Mouse (Mus musculus) limb, embryonic 12.5 days (tissue): ENCODE data around the gene Ldlr. TPM values are rescaled to one million over a fixed set of nuclear protein-coding genes. Genes with fewer than 3 reads are reported as not detected.

ENCODE experiments used
- ATAC-seq: fragments of 200-750 bp; cut with Nextera tagmentation; 2 replicates; pipeline ENCODE4 v1.8.0; 2017; ENCODE audit warnings: low read depth, moderate TSS enrichment; ENCODE audit not compliant: insufficient number of reproducible peaks, insufficient read depth, low FRiP score, low TSS enrichment
- H3K27ac ChIP-seq: fragments of 300-500 bp; sonication (generic); 2 replicates; pipeline ENCODE4 v1.5.1; 2016; ENCODE audit warnings: mild to moderate bottlenecking, moderate library complexity
- H3K27me3 ChIP-seq: fragments of 300-500 bp; sonication (generic); 2 replicates; pipeline ENCODE4 v1.6.1; 2016; ENCODE audit warnings: mild to moderate bottlenecking, moderate library complexity
- H3K36me3 ChIP-seq: fragments of 300-500 bp; sonication (generic); 2 replicates; pipeline ENCODE4 v1.6.1; 2016; ENCODE audit warnings: mild to moderate bottlenecking, moderate library complexity
- H3K4me1 ChIP-seq: fragments of 300-500 bp; sonication (generic); replicated peaks from 2 replicates; pipeline ENCODE4 v1.6.1; 2016
- H3K4me2 ChIP-seq: fragments of 300-500 bp; sonication (generic); 2 replicates; pipeline ENCODE4 v1.6.1; 2016; ENCODE audit warnings: mild to moderate bottlenecking, moderate library complexity
- H3K4me3 ChIP-seq: fragments of 300-500 bp; sonication (generic); replicated peaks from 2 replicates; pipeline ENCODE4 v1.5.1; 2016; ENCODE audit warnings: mild to moderate bottlenecking
- H3K9ac ChIP-seq: fragments of 300-500 bp; sonication (generic); replicated peaks from 2 replicates; pipeline ENCODE4 v1.6.1; 2016; ENCODE audit warnings: mild to moderate bottlenecking, moderate library complexity
- H3K9me3 ChIP-seq: fragments of 300-500 bp; sonication (generic); 2 replicates; pipeline ENCODE4 v1.6.1; 2016; ENCODE audit warnings: mild to moderate bottlenecking, moderate library complexity
- WGBS: fragments of 180-500 bp; shearing (Covaris S2); methylation state at CpG from one replicate; pipeline ENCODE4 v1.1.7; 2016; 5-methylcytosine and 5-hydroxymethylcytosine counted together
- polyA plus RNA-seq: library from polyadenylated mRNA; unstranded; fragments of >200 nt; fragmentation: Nextera tagmentation; extraction: Ambion mirVana; gene quantifications from 2 replicates; pipeline ENCODE4 v1.2.1, GENCODE M21; 2016

Ldlr gene
- polyA plus RNA-seq, 1 experiment from 2014 or later = 37.3 TPM

DNA sequence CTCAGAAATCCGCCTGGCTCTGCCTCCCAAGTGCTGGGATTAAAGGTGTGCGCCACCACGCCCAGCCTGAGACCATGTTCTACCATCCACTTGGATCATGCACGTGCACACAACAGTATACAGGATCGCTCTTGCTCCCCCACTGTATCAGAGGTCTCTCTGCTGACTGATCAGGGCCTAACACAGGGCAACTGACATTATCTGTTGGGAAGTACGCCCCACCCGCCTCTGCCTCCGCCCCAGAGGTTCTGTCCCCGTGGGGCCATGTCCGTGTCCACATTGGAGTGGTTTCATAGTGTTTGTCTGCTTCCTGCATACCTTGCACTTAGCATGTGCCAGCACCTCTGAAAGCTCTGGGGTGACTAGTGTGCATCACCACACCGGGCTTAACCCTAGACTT lies 18.2 kb downstream of the Ldlr start:
- 95% methylated on average over 11 of the region's 11 CpGs for WGBS

GRCm38 (mm10) chr9:21747238-21747774 lies 24.0 kb downstream of the Ldlr start:
- Histone ChIP-seq H3K4me3 (no peak overlapping the region), H3K36me3 (peaks cover 86% of the 10 kb centered on the region), H3K27me3 (no peaks in the 10 kb centered on the region), H3K9me3 (no peaks in the 10 kb centered on the region), H3K4me1 (peaks cover 5% of the 10 kb centered on the region), H3K9ac (no peak overlapping the region), H3K27ac (no peak overlapping the region), H3K4me2 (no peak overlapping the region)
- no peak for ATAC-seq
- 89% methylated on average over 3 of the region's 3 CpGs for WGBS

More for the DNA sequence above, 18.2 kb downstream of the Ldlr start:
- Histone ChIP-seq H3K4me1 (no peaks in the 10 kb centered on the region), H3K9me3 (no peaks in the 10 kb centered on the region), H3K9ac (no peak overlapping the region), H3K27me3 (no peaks in the 10 kb centered on the region), H3K27ac (no peak overlapping the region), H3K4me3 (no peak overlapping the region), H3K4me2 (no peak overlapping the region), H3K36me3 (peaks cover 94% of the 10 kb centered on the region)
- no peak for ATAC-seq

DNA sequence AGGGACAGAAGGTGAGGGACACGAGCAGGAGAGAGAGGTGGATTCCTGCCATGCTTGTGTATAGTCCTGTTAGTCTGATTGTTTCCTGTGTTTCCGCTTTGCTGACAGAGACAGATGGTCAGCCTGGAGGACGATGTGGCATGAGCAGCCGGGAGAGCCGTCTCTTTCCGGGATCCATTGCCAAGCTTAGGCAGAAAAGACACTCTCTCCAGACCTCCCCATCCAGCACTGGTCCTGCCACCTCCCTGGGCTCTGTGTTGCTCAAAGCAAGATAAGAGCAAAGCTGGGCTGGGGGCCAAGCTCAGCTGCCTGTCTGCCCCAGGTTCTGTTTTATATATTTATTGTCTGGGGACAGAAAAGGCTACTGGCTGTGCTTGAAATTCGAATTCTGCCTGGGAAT lies 24.8 kb downstream of the Ldlr start:
- Histone ChIP-seq H3K27ac (no peak overlapping the region), H3K27me3 (no peaks in the 10 kb centered on the region), H3K9ac (no peak overlapping the region), H3K4me3 (no peak overlapping the region), H3K4me2 (no peak overlapping the region), H3K36me3 (peaks cover 78% of the 10 kb centered on the region), H3K9me3 (no peaks in the 10 kb centered on the region), H3K4me1 (peaks cover 12% of the 10 kb centered on the region)
- no peak for ATAC-seq
- WGBS = 64% methylated on average over 7 of the region's 7 CpGs

GRCm38 (mm10) chr9:21748491-21748890 lies 25.2 kb downstream of the Ldlr start:
- H3K27ac ChIP-seq = no peak overlapping the region
- H3K4me3 ChIP-seq = no peak overlapping the region
- no peaks in the 10 kb centered on the region for H3K27me3 ChIP-seq
- no peak for ATAC-seq
- H3K4me1 ChIP-seq = peaks cover 15% of the 10 kb centered on the region
- WGBS = 88% methylated on average over 10 of the region's 10 CpGs
- peaks cover 77% of the 10 kb centered on the region for H3K36me3 ChIP-seq
- no peaks in the 10 kb centered on the region for H3K9me3 ChIP-seq
- no peak overlapping the region for H3K9ac ChIP-seq
- H3K4me2 ChIP-seq = no peak overlapping the region

DNA sequence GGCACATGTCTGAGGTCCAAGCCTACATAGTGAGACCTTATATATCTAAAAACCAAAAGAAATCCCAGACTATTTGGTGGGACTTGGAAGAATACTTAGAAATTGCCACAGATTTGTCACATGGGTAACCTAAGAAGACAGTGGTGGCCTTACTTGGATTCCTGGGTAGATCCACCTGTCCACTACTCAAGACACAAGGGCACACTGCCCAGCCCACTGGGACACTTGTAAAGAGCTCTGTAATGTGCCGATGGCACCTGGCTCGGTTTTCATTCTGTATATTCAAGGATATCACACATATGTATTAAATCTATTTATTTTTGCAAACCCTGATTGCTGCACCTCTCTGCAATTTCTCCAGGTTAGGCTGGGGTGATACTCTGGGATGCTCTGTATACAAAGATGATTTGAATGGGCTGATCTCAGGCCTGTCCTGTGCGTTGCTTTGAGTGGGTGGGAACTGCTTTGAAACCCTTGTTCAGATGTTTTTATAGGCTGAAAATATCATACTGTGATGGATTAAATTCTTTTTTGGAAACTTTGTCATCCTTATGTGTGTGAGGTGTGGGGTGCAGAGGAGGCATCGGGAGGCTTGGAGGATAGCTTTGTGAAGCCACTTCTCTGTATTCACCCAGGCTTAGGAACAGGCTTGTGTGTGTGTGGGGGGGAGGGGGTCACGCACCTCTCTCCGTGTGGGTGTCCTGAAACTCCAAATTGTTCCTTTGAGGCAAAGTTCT lies 26.3 kb downstream of the Ldlr start:
- H3K4me3 ChIP-seq = no peak overlapping the region
- peaks cover 74% of the 10 kb centered on the region for H3K36me3 ChIP-seq
- H3K4me1 ChIP-seq = peaks cover 15% of the 10 kb centered on the region
- 87% methylated on average over 6 of the region's 6 CpGs for WGBS
- no peak overlapping the region for H3K4me2 ChIP-seq
- no peak overlapping the region; the same call in 1 of the 2 replicates for H3K27ac ChIP-seq
- no peaks in the 10 kb centered on the region for H3K9me3 ChIP-seq
- no peaks in the 10 kb centered on the region for H3K27me3 ChIP-seq
- ATAC-seq = no peak
- H3K9ac ChIP-seq = no peak overlapping the region

GRCm38 (mm10) chr9:21750370-21750769 lies 27.1 kb downstream of the Ldlr start:
- Histone ChIP-seq H3K9ac (no peak overlapping the region), H3K27ac (peak overlapping the region; percentile 56; the same call in 1 of the 2 replicates), H3K36me3 (peaks cover 70% of the 10 kb centered on the region), H3K4me2 (no peak overlapping the region), H3K4me1 (peaks cover 15% of the 10 kb centered on the region), H3K4me3 (no peak overlapping the region), H3K27me3 (no peaks in the 10 kb centered on the region), H3K9me3 (no peaks in the 10 kb centered on the region)
- 64% methylated on average over 3 of the region's 3 CpGs for WGBS
- no peak for ATAC-seq

DNA sequence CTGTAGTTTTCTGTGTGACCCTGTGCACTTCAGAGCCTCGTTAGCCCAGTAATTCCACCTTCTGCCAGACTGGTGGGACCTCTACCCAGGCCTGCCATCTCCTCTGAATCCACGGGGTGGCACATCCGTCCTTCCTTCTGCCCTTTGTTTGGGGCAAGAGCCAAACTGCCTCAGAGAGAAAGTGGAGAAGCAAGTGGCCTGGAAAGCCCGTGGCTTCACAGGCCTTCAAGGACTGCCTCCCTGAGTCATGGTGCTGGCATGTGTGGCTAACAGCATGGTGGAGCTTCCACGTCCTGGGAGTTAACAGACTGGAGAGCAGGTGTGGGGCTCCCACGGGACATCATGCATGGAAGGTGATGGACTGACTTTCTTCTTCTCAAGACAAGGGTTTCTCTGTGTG lies 28.1 kb downstream of the Ldlr start:
- WGBS = 72% methylated on average over 6 of the region's 6 CpGs
- no peak overlapping the region for H3K4me2 ChIP-seq
- H3K9ac ChIP-seq = no peak overlapping the region
- peaks cover 68% of the 10 kb centered on the region for H3K36me3 ChIP-seq
- H3K27ac ChIP-seq = no peak overlapping the region
- peaks cover 15% of the 10 kb centered on the region for H3K4me1 ChIP-seq
- ATAC-seq = no peak
- H3K27me3 ChIP-seq = no peaks in the 10 kb centered on the region
- H3K9me3 ChIP-seq = no peaks in the 10 kb centered on the region
- no peak overlapping the region for H3K4me3 ChIP-seq

DNA sequence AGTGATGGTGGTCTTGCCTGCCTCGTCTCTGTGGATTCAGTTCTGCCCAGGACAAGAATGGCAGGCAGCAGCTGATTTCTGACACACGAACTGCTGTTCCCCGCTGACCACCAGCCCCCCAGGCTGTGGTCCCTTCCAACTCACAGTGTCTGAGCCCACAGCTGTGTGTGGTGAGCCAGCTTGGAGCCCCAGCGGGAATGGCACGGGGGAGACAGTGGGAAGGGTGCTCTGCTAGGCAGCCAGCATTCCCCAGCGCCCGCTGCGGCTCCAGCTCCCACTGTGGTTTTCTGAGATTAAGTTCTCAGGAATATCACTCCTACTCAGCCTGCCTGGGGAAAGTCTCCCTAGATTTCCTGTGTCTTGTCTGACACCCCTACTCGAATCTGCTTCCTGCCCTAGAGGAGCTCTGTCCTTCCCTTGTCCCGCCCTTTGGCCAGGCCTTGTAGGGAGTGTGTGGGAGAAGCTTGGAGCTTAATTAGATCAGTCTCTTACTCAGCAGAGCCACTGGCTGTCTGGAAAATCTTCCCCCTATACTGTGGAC lies 29.0 kb downstream of the Ldlr start:
- H3K36me3 ChIP-seq = peaks cover 68% of the 10 kb centered on the region
- peaks cover 15% of the 10 kb centered on the region for H3K4me1 ChIP-seq
- H3K4me3 ChIP-seq = no peak overlapping the region
- no peak overlapping the region for H3K4me2 ChIP-seq
- peak overlapping the region; percentile 72 for H3K27ac ChIP-seq
- H3K9ac ChIP-seq = no peak overlapping the region; the same call in 1 of the 2 replicates
- H3K9me3 ChIP-seq = no peaks in the 10 kb centered on the region
- 49% methylated on average over 10 of the region's 10 CpGs for WGBS
- no peaks in the 10 kb centered on the region for H3K27me3 ChIP-seq
- no peak for ATAC-seq

DNA sequence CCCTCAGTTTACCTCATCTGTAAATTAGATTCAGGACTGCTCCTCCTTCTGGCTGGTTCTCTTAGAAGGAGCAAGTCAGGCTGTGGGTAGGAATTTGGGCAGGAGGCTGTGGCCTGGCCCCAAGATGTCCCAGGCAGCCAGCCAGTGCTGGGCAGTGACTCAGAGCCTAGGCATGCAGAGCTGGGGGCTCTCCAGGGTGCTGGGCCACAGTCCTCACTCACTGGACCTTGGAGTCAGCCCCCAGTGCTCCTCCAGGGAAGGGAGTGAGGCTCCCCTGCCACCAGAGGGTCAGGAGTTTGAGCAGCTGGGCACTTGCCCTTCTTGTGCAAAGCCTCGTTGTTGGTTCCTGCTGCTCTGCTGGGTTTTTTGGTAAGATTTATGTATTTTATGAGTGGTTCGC lies 30.7 kb downstream of the Ldlr start:
- no peak for ATAC-seq
- Histone ChIP-seq H3K36me3 (peaks cover 61% of the 10 kb centered on the region), H3K4me1 (peaks cover 22% of the 10 kb centered on the region), H3K27ac (no peak overlapping the region), H3K4me2 (no peak overlapping the region), H3K4me3 (no peak overlapping the region), H3K9ac (no peak overlapping the region), H3K27me3 (no peaks in the 10 kb centered on the region), H3K9me3 (no peaks in the 10 kb centered on the region)
- 79% methylated on average over 2 of the region's 2 CpGs for WGBS

GRCm38 (mm10) chr9:21754516-21755321 lies 31.4 kb downstream of the Ldlr start:
- 81% methylated on average over 13 of the region's 13 CpGs for WGBS
- no peak overlapping the region for H3K4me2 ChIP-seq
- no peak for ATAC-seq
- peaks cover 27% of the 10 kb centered on the region for H3K4me1 ChIP-seq
- no peak overlapping the region; the same call in 1 of the 2 replicates for H3K9ac ChIP-seq
- peaks cover 54% of the 10 kb centered on the region for H3K36me3 ChIP-seq
- H3K27me3 ChIP-seq = no peaks in the 10 kb centered on the region
- H3K27ac ChIP-seq = no peak overlapping the region
- H3K4me3 ChIP-seq = no peak overlapping the region
- no peaks in the 10 kb centered on the region for H3K9me3 ChIP-seq
